Mouse (Mus musculus): Measurements from ENCODE around the gene Spaca6. TPM values are rescaled to one million over a fixed set of nuclear protein-coding genes. Genes with fewer than 3 reads are reported as not detected.

Spaca6 gene
- polyA plus RNA-seq, 1 experiment = 110 TPM

DNA sequence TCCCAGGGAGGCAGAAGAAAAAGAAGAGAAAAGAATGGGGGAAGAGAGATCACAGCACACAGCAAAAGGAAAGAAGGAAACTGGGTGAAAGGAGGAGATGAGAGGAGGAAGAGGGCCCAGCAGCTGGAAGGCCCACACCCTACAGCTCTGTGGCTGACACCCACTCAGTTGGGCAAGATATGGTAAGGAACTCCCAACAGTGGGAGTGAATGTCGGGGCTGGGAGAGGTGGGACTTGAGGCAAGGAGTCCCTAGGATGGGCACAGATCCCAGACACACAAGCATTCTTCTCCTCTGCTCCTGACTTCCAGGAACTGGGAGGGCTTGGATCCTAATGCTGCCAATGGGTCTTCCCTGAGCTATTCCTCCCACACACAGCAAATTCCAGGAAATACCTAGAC is 35.4 kb downstream of the Spaca6 start:
- Histone ChIP-seq H3K4me1 (ENCODE audit: control insufficient read depth, insufficient read depth, low read length) (peaks cover 37% of the 10 kb centered on the region), H3K27ac (ENCODE audit: insufficient read depth, low read depth, low read length) (no peak overlapping the region), H3K4me3 (ENCODE audit: insufficient read depth, low read length) (no peak overlapping the region)
- TF ChIP-seq CTCF (IDR thresholded peaks at IDR 0.05; ENCODE audit: low read depth, low read length) = no peak
- no peak for TF ChIP-seq POLR2A (IDR thresholded peaks at IDR 0.05; ENCODE audit: borderline replicate concordance, low read depth, low read length)

DNA sequence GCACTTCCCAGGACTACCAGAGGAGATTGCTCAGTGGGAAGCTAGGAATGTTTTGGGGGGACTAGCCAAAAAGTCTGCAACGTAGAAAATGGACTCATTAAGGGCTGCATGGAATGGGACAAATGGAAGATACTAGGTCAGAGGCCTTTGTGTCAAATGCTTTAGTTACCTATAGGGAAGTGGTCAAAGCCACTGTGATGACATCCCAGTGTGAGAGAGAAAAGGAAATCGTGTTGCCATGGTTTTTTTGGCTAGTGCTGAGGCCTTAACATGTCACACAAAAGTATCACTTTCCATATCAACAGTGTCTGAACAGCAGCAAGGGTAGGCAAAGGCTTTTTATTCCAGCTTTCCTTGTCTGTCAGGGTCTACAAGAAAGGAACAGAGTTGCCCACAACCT is 38.2 kb downstream of the Spaca6 start:
- TF ChIP-seq POLR2A (IDR thresholded peaks at IDR 0.05; ENCODE audit: borderline replicate concordance, low read depth, low read length) (no peak), CTCF (IDR thresholded peaks at IDR 0.05; ENCODE audit: low read depth, low read length) (no peak)
- H3K4me1 ChIP-seq (ENCODE audit: control insufficient read depth, insufficient read depth, low read length) = peaks cover 56% of the 10 kb centered on the region
- no peak overlapping the region for H3K4me3 ChIP-seq (ENCODE audit: insufficient read depth, low read length)
- peak overlapping the region; percentile 41 for H3K27ac ChIP-seq (ENCODE audit: insufficient read depth, low read depth, low read length)

DNA sequence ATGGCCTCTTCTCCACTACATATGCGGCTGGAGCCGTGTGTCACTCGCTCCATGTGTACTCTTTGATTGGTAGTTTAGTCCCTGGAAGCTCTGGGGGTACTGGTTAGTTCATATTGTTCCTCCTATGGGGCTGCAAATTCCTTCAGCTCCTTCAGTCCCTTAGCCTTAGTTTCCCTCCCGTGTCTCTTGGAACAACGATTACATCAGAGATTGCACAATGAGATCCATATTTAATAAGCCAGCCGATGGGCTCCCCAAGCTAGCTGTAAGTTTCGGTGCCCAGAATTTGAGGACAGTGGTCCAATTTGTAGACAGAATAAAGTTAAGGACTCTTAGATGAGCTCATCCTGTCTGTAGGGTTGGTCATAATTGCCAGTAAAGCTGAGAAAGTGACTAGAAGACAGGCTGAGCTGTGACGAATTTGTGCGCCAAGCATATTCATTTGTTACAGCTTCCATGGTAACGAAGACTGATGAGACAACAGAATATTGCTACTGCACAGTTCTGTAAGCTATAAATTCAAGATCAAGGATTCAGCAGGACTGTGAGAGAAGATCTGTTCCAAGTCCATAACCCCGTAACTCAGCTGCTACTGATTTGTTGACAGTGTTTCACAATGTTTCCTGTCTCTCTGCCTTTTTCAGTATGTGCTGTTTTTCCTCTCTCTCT is 40.0 kb downstream of the Spaca6 start:
- Histone ChIP-seq H3K4me1 (ENCODE audit: control insufficient read depth, insufficient read depth, low read length) (peaks cover 65% of the 10 kb centered on the region), H3K27ac (ENCODE audit: insufficient read depth, low read depth, low read length) (peak overlapping the region; percentile 63), H3K4me3 (ENCODE audit: insufficient read depth, low read length) (peak overlapping the region; percentile 33)
- TF ChIP-seq POLR2A (IDR thresholded peaks at IDR 0.05; ENCODE audit: borderline replicate concordance, low read depth, low read length) = no peak
- TF ChIP-seq CTCF (IDR thresholded peaks at IDR 0.05; ENCODE audit: low read depth, low read length) = no peak

DNA sequence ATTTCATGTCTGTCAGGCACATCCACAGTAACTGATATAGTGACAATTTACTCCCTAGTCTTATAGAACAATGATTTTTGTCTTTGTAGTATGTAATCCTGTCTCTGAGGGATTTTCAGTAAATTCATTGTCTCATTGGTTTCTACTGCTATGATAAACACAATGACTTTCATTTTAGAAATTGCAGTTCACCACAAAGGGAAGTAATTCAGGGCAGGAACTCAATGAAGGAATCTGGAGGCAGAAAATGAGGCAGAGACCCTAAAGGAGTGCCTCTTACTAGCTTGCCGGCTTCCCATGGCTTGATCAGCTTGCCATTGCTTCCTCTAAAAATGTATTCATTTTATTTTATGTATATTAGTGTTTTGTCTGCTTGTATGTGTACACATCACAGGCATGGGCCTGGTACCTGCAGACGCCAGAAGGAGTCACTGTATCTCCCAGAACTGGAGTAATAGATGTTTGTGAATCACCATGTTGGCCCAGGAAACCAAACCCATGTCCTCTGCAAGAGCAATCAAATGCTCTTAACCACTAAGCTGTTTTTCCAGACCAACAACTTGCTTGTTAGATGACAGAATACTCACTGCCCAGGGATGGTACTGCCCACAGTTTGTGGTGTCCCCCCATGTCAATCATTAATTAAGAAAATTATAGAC is 44.1 kb downstream of the Spaca6 start:
- no peak overlapping the region for H3K4me3 ChIP-seq (ENCODE audit: insufficient read depth, low read length)
- TF ChIP-seq POLR2A (IDR thresholded peaks at IDR 0.05; ENCODE audit: borderline replicate concordance, low read depth, low read length) (no peak), CTCF (IDR thresholded peaks at IDR 0.05; ENCODE audit: low read depth, low read length) (no peak)
- peaks cover 52% of the 10 kb centered on the region for H3K4me1 ChIP-seq (ENCODE audit: control insufficient read depth, insufficient read depth, low read length)
- H3K27ac ChIP-seq (ENCODE audit: insufficient read depth, low read depth, low read length) = peak overlapping the region; percentile 92

DNA sequence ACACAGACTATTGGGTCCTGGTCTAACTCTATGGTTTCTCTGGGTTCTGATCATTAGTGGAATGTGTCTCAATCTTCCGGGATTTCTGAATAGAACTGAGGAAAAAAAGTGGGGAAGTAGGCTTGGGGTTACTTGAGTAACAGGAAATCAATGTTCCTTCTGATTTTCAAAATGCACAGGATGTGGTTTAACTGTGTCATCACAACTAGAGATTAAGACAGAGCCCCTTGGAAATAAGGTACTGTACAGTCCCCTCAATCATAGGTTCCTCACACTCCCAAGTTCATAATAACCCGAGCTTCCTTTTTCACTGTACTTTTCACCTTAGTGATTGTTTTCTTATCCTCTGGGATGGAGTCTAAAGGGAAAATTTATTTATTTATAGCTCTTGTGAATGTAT is 44.7 kb downstream of the Spaca6 start:
- H3K27ac ChIP-seq (ENCODE audit: insufficient read depth, low read depth, low read length) = peak overlapping the region; percentile 92
- no peak overlapping the region for H3K4me3 ChIP-seq (ENCODE audit: insufficient read depth, low read length)
- TF ChIP-seq CTCF (IDR thresholded peaks at IDR 0.05; ENCODE audit: low read depth, low read length) (no peak), POLR2A (IDR thresholded peaks at IDR 0.05; ENCODE audit: borderline replicate concordance, low read depth, low read length) (no peak)
- H3K4me1 ChIP-seq (ENCODE audit: control insufficient read depth, insufficient read depth, low read length) = peaks cover 51% of the 10 kb centered on the region

DNA sequence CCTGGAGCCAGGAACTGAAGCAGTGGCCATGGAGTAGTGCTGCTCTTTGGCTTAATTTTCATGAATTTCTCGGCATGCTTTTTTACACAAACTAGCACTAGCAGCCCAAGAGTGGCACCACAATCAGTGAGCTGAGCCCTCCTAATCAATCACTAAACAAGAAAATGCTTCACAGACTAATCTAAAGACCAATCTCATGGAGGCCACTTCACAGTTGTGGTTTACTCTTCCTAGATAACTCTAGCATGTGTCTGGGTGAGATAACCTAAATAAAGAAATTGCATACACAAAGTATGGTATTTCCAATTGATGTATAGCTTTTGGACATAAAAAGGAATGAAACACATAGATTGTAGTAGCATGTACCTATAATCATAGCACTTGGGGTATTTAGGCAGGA is 52.4 kb downstream of the Spaca6 start:
- Histone ChIP-seq H3K4me1 (ENCODE audit: control insufficient read depth, insufficient read depth, low read length) (peaks cover 51% of the 10 kb centered on the region), H3K4me3 (ENCODE audit: insufficient read depth, low read length) (no peak overlapping the region), H3K27ac (ENCODE audit: insufficient read depth, low read depth, low read length) (peak overlapping the region; percentile 42)
- TF ChIP-seq CTCF (IDR thresholded peaks at IDR 0.05; ENCODE audit: low read depth, low read length) (no peak), POLR2A (IDR thresholded peaks at IDR 0.05; ENCODE audit: borderline replicate concordance, low read depth, low read length) (no peak)

DNA sequence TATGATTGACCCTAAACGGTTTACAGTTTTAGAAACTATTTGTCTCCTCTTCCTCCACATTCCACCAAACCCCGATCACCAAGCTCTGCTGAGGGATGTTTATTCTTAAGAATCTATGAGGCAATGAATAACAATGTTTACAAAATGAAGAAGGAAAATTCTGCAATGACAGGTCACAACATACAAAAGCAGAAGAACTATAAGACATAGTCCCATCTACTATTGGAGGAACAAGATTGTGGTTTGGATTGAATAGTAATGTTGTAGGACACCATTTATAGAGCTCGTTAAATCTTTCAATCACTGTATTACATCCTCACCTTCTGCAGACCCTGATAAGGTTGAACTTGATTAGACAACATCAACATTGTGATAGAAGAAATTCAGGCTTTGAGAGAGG is 55.7 kb downstream of the Spaca6 start:
- Histone ChIP-seq H3K4me1 (ENCODE audit: control insufficient read depth, insufficient read depth, low read length) (peaks cover 45% of the 10 kb centered on the region), H3K27ac (ENCODE audit: insufficient read depth, low read depth, low read length) (peak overlapping the region; percentile 51), H3K4me3 (ENCODE audit: insufficient read depth, low read length) (peak overlapping the region; percentile 21; the same call in 1 of the 2 replicates)
- no peak for TF ChIP-seq POLR2A (IDR thresholded peaks at IDR 0.05; ENCODE audit: borderline replicate concordance, low read depth, low read length)
- no peak for TF ChIP-seq CTCF (IDR thresholded peaks at IDR 0.05; ENCODE audit: low read depth, low read length)

DNA sequence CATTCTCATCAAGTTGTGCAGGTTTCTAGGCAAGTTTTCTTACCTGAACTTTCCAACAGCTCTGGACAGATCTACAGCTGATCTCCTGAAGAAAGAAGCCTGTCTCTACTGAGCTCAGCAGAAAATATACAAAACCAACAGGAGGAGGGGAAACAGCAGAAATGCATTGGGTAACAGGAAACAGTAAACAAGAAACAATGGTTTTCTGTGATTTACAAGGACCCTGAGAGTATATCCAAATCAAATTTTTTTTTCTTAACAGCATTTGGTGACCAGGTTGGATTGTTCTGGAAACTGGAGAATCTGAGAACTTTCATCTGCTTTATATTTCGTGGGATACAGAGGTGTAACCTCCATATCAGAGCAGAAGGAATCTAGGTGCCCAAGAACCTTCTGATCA is 56.9 kb downstream of the Spaca6 start, which contains the start of gene Fpr1:
TSS of gene Fpr1 (minus strand) at position 101 of the 400 bp plus-strand sequence.
- no peak for TF ChIP-seq POLR2A (IDR thresholded peaks at IDR 0.05; ENCODE audit: borderline replicate concordance, low read depth, low read length)
- no peak for TF ChIP-seq CTCF (IDR thresholded peaks at IDR 0.05; ENCODE audit: low read depth, low read length)
- Histone ChIP-seq H3K27ac (ENCODE audit: insufficient read depth, low read depth, low read length) (peak within 1 kb of the TSS; percentile 15; the same call in 1 of the 2 replicates), H3K4me1 (ENCODE audit: control insufficient read depth, insufficient read depth, low read length) (peaks cover 41% of the 10 kb centered on the region), H3K4me3 (ENCODE audit: insufficient read depth, low read length) (peak within 1 kb of the TSS; percentile 21; the same call in 1 of the 2 replicates)

DNA sequence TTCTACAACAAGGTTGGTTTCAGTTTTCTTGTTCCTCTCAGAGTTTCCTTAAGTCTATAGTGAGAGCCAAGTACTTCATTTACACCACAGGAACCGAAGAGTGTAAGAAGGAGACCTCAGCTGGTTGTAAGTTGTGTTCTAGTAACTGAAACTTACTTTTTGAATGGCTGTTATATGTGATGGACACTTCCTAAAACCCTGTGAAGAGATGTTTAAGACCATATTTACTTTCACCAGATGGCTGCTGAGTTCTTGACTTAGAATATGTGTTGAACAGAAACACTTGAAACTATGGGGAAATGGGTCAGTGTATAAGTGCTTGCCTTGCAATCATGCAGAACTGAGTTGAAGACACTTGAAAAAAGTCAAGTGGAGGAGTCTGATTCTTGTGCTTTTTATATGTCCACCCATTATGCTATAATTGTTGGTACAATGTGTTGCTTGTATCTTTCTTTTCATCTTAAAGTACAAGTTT is 60.9 kb downstream of the Spaca6 start, which contains the start of the genes Fpr2 and Fpr3:
TSS of gene Fpr2 (plus strand) at position 51 of the 475 bp plus-strand sequence.
TSS of gene Fpr3 (plus strand) at position 79 of the 475 bp plus-strand sequence.
- TF ChIP-seq CTCF (IDR thresholded peaks at IDR 0.05; ENCODE audit: low read depth, low read length) (no peak), POLR2A (IDR thresholded peaks at IDR 0.05; ENCODE audit: borderline replicate concordance, low read depth, low read length) (no peak)
- H3K4me3 ChIP-seq (ENCODE audit: insufficient read depth, low read length) = no peak within 1 kb of the TSS
- H3K27ac ChIP-seq (ENCODE audit: insufficient read depth, low read depth, low read length) = peak within 1 kb of the TSS; percentile 19; the same call in 1 of the 2 replicates
- H3K4me1 ChIP-seq (ENCODE audit: control insufficient read depth, insufficient read depth, low read length) = peaks cover 34% of the 10 kb centered on the region

All from bone marrow macrophage, adult 2 months (primary cell).